Mouse (Mus musculus) gastrocnemius, adult 8-10 months (tissue): Measurements from ENCODE around the gene Ppm1m. TPM values are rescaled to one million over a fixed set of nuclear protein-coding genes. Genes with fewer than 3 reads are reported as not detected.

ENCODE experiments used
- DNase-seq, 2 experiments: peaks; one replicate each; pipeline ENCODE4 v3.0.0; 2022; ENCODE audit warnings: low spot score in 2 of 2
- microRNA-seq: library from miRNA; unstranded; fragments of <30 nt; microRNA quantifications from one replicate; pipeline ENCODE4 v1.2.0, GENCODE M21; 2022
- total RNA-seq, 4 experiments: library from RNA; stranded (reverse); gene quantifications; 2 replicates each; pipeline ENCODE4 v1.2.4; 2022

Gene Ppm1m
- total RNA-seq, 4 experiments from 2014 or later: 2.3 to 4.5 (median 3.3) TPM

DNA sequence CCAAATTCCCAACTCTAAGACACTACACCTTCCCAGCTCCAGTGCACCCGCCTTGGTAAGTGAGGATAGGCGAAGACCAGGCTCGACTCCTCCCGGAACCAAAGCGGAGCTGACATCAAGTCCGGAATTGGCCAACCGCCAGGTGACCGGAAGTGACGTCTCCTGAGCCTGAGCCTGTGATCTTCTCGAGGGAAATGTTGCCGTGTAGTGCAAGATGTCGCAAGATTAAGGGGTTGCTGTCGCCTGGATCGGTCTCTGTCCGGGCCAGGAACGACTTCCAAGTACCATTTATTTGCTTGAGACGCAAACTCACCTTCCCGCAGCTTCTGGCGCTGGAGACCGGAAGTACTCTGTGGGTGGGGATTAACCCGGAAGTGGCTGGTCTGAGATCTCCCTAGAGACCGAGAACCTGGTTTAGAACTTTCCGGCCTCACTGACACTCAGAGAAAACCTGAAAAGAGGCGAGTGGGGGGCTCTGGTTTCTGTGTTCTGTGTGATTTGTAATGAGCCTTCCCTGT is 39.7 kb downstream of the Ppm1m start:
- DNase-seq: peak; percentile 94 to 95

DNA sequence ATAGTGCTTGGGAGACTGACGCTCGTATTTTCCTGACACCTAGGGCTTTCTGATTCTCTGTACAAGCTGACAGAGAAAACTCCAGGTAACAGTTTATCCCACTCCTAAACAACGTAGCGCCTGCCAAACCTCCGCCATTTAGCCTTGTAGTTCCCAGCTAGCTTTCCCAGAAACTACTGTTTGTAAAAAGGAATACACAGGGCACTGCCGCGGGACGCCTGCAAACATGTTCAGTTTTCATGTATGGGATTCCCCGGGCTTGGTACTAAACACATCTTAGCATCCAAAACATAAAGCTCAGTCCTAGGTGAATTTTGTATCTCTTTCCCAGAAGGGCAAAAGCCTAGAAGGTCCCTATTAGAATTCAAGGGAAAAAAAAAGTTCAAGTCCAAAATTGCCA is 40.3 kb downstream of the Ppm1m start:
- no peak for DNase-seq

GRCm38 (mm10) chr9:106158037-106158491 is 41.5 kb downstream of the Ppm1m start, which contains the start of gene Glyctk:
TSS of gene Glyctk (minus strand) at chr9:106158138.
- DNase-seq: no peak

- DNase-seq: no peak
Measured at GRCm38 (mm10) chr9:106157623-106157925, 42.0 kb downstream of the Ppm1m start.

GRCm38 (mm10) chr9:106156921-106157622 is 42.5 kb downstream of the Ppm1m start:
- DNase-seq: no peak

DNA sequence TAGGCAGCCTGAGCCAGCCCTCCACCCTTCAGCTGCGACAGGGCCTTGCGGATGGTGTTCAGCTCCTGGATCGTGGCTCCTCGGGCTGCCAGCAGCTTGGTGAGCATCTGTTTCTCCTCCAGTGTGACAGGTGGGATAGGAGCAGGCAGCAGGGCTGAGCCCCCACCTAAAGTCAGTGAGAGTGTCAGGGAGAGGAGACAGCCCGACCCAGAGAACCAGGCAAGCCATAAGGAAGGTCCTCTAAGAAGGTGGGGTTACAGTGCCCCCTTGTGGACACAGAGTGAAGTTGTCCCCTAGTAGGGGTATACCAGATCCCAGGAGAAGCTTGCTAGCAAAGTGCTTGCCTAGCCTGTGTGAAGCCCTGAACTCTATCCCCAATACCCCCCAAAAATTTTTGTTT is 43.1 kb downstream of the Ppm1m start:
- DNase-seq: no peak

GRCm38 (mm10) chr9:106154106-106154505 is 45.4 kb downstream of the Ppm1m start:
- no peak for DNase-seq

DNA sequence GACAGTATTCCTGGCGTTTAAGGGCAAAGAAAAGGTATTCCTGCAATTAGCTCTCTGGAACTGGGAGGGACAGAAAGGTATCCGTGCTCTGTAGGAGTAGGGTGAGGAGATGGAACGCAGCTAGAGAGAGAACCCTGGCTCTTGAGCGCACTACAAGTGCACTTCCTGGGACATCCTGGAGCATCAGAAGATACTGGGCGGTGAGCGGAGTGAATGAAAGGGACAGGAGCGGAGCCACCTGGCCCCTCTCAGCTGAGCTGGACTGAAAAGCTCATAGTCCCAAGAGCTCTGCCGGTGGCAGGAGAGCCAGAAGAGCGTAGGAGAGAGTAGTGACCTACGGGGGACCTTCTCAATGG is 50.2 kb downstream of the Ppm1m start:
- no peak for DNase-seq

- no peak for DNase-seq
Measured at GRCm38 (mm10) chr9:106148541-106149398, 50.8 kb downstream of the Ppm1m start.

DNA sequence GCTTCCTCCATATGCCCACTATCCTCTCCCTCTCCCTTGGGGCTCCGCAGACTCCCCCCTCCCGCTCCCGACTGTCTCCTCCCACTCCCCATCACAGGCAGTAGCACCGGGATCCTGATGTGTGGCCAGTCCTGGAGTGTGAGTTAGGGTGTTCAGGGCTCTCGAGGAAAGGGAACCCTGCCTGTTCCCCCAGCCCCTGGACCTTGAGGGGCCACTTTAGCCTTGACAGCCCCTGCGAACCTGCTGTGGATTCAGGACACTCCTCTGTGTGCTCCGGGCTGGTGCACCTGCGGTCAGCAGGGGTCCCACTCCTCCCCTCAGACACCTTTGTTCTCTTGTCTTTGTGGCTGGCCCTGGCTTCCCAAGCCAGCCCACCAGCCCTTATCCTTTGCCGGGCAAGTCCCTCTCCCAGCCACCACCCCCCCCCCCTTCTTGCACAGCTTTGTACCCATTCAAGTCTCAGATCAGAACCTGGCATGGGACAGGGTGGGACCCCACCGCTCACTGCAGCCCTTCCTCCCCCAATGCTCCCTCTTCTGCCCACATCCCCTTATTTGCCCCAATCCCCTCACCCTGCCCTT is 51.6 kb downstream of the Ppm1m start:
- no peak for DNase-seq

DNA sequence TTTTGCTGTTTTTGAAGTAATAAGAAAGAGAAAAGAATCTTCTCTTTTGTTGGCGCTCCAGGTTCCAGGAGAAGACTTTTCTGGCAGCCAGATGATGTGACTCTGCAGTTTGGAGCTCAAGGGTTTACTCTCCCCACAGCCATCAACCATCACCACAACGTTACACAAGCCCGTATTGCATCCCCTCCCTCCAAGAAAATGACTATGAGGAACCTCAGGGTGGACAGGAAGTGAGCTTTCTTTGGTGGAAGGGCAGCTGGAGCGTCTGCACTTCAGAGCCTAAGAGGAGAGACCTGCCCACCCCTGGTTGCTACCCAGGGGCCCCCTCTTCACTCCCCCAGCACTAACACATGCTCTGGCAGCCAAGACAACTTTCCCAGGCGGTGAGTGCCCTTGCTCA is 52.3 kb downstream of the Ppm1m start:
- no peak for DNase-seq

GRCm38 (mm10) chr9:106145582-106145981 is 54.0 kb downstream of the Ppm1m start:
- no peak for DNase-seq

Small RNA genes within 50 kb of the gene (microRNA-seq; reads per million reads assigned to microRNA genes)
- gene Mir135a-1: not detected
- 141,420 reads per million, percentile 100 among the genes with 10 or more reads in this experiment for gene Mirlet7g

Other genes with a start within 250 kb of the Ppm1m start
- under 1 TPM in 3 of 4 experiments, not detected in 1; 0.09 to 0.13 (median 0.10) TPM for gene Col6a5, start 239.1 kb downstream of the Ppm1m start, total RNA-seq
- gene Col6a4, start 103.0 kb downstream of the Ppm1m start, total RNA-seq: not detected
- 1 to 10 TPM in 1 of 4 experiments, under 1 TPM in 3; 0.61 to 1.5 (median 0.82) TPM for gene Glyctk, start 41.6 kb downstream of the Ppm1m start, total RNA-seq
- gene Wdr82, start 28.8 kb downstream of the Ppm1m start, total RNA-seq: 10 to 100 TPM; 15.4 to 25.2 (median 18.1) TPM
- 100 to 1,000 TPM; 129 to 168 (median 143) TPM for gene Twf2, start 3.4 kb upstream of the Ppm1m start, total RNA-seq
- under 1 TPM in 3 of 4 experiments, not detected in 1; 0.10 to 0.43 (median 0.19) TPM for gene Tlr9, start 22.9 kb upstream of the Ppm1m start, total RNA-seq
- 100 to 1,000 TPM; 175 to 200 (median 179) TPM for gene Alas1, start 48.9 kb upstream of the Ppm1m start, total RNA-seq
- gene Poc1a, start 81.3 kb upstream of the Ppm1m start, total RNA-seq: 1 to 10 TPM in 3 of 4 experiments, under 1 TPM in 1; 0.99 to 1.7 (median 1.3) TPM
- gene Dusp7, start 168.9 kb upstream of the Ppm1m start, total RNA-seq: 10 to 100 TPM; 15.4 to 53.2 (median 35.0) TPM
- gene Rpl29, start 229.7 kb upstream of the Ppm1m start, total RNA-seq: 100 to 1,000 TPM; 259 to 320 (median 274) TPM
- 10 to 100 TPM in 2 of 4 experiments, 1 to 10 TPM in 2; 6.2 to 13.0 (median 9.1) TPM for gene Acy1, start 238.6 kb upstream of the Ppm1m start, total RNA-seq
- gene Abhd14b, start 247.7 kb upstream of the Ppm1m start, total RNA-seq: 1 to 10 TPM; 2.1 to 3.8 (median 3.3) TPM
- gene Abhd14a, start 247.9 kb upstream of the Ppm1m start, total RNA-seq: 10 to 100 TPM; 15.2 to 17.8 (median 16.7) TPM